8 mouse cellular contexts compared by ENCODE assay signal in genomic region chr4:132938181-132938941, GRCm38 (mm10). TPM values are rescaled to one million over a fixed set of nuclear protein-coding genes. Genes with fewer than 3 reads are reported as not detected.
DNase-seq lines count a peak whose midpoint lies in the region; TF ChIP-seq lines count a peak whose summit lies in the region.
"Had no signal": no experiment of that assay in that cellular context is flagged by ENCODE, and none has a peak within 500 bp of the region (broad histone marks: within the 10 kb centered on the region; RNA-seq: fewer than 3 reads in every experiment).

No protein-coding gene starts in this region.

- peaks cover 33% of the 10 kb centered on the region for H3K27me3 ChIP-seq in E14TG2a.4 (ENCODE audit: insufficient read depth, low read length)
- H3K27me3 ChIP-seq in limb, embryonic 10.5 days (ENCODE audit: low read depth, poor library complexity, severe bottlenecking) = peaks cover 14% of the 10 kb centered on the region

- peak; percentile 87 for DNase-seq in brain, adult 2 months (ENCODE audit: low read depth, low spot score)
- DNase-seq in forelimb bud, embryonic 11.5 days (ENCODE audit: low read depth, low spot score) = peak; percentile 62
- peak; percentile 59 for DNase-seq in kidney, adult 11 months
- peak; percentile 51 for DNase-seq in limb, embryonic 10.5 days (ENCODE audit: low spot score)
- DNase-seq in skeletal muscle tissue, adult 2 months (ENCODE audit: low read depth, low spot score) = peak; percentile 62
- no peak for DNase-seq in natural killer cell, adult 2 months (ENCODE audit: low spot score in 2 of 2)

- peak overlapping the region; percentile 83 for H3K27ac ChIP-seq in limb, embryonic 10.5 days
- H3K27ac ChIP-seq: macrophage had no signal

- peak overlapping the region; percentile 20; the same call in 1 of the 2 replicates for H3K4me3 ChIP-seq in E14TG2a.4 (replicated peaks; ENCODE audit: low read length)
- H3K4me3 ChIP-seq in limb, embryonic 10.5 days = peak overlapping the region; percentile 32; the same call in 1 of the 2 replicates

- H3K36me3 ChIP-seq in E14TG2a.4 (ENCODE audit: insufficient read depth, low read length) = no peaks in the 10 kb centered on the region
- H3K36me3 ChIP-seq in limb, embryonic 10.5 days = no peaks in the 10 kb centered on the region

- WGBS in limb, embryonic 10.5 days = 47% methylated on average over 12 of the region's 12 CpGs

- no peaks in the 10 kb centered on the region for H3K9me3 ChIP-seq in E14TG2a.4 (ENCODE audit: low read length)
- no peaks in the 10 kb centered on the region for H3K9me3 ChIP-seq in limb, embryonic 10.5 days (replicated peaks)

- no peak for TF ChIP-seq CTCF in E14TG2a.4 (conservative IDR thresholded peaks at IDR 0.05; ENCODE audit: low read length)

- peaks cover 69% of the 10 kb centered on the region for H3K4me1 ChIP-seq in E14TG2a.4 (replicated peaks; ENCODE audit: low read depth, low read length)
- H3K4me1 ChIP-seq in limb, embryonic 10.5 days = peaks cover 37% of the 10 kb centered on the region

RNA-seq across cellular contexts. Expression of gene Fam76a, which starts 16.0 kb away (rescaled TPM):
- polyA plus RNA-seq in limb, embryonic 10.5 days (2016; fragmentation: Nextera tagmentation; extraction: Ambion mirVana) = 25.7 and 27.9 TPM in 2 replicates

RNA-seq across cellular contexts. Expression of gene Fgr, which starts 35.5 kb away (rescaled TPM):
- polyA plus RNA-seq in limb, embryonic 10.5 days (2016; fragmentation: Nextera tagmentation; extraction: Ambion mirVana) = 0.19 and 0.33 TPM in 2 replicates

RNA-seq across cellular contexts. Expression of gene Stx12, which starts 54.1 kb away (rescaled TPM):
- 45.4 and 52.9 TPM in 2 replicates for polyA plus RNA-seq in limb, embryonic 10.5 days (2016; fragmentation: Nextera tagmentation; extraction: Ambion mirVana)

Comparison
In these comparisons a context has a peak if more than half of its experiments do, and no peak if none do; other contexts are left out.
1. DNase-seq: peak in brain, adult 2 months (single experiment), forelimb bud, embryonic 11.5 days (single experiment), kidney, adult 11 months (single experiment), limb, embryonic 10.5 days (single experiment) and skeletal muscle tissue, adult 2 months (single experiment); none in natural killer cell, adult 2 months (0 of 2).